Mouse (Mus musculus) C2C12 (cell line): ENCODE results near the gene Exoc3l.

Source experiments
- CTCF ChIP-seq: IDR thresholded peaks from one replicate; pipeline ENCODE4 v1.5.1; 2011; ENCODE audit not compliant: control insufficient read depth, insufficient read depth, insufficient read length
- USF1 ChIP-seq: IDR thresholded peaks from one replicate; pipeline ENCODE4 v1.6.1; 2011; ENCODE audit warnings: low read depth, mild to moderate bottlenecking, control low read depth, moderate library complexity

DNA sequence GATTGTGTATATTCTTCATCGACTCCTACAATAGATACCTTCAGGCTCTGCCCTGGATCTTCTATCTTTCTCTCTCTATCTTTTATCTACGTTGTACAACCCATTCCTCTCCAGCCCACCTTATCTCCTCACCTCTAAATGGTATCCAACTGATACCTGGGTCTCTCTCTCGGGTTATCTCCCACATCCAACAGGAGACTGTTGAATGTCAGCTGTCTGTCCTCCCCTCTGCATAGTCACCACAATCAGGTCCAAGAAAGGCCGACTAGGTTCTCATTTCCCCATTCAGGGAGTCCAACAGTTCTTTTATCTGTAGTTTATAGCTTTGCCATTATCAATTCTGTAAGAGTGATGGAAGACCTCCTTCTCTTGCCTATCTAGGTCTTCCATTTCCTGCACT lies 13.7 kb downstream of the Exoc3l start:
- TF ChIP-seq CTCF, result no peak
- TF ChIP-seq USF1, result no peak
